Mouse (Mus musculus) left cerebral cortex, adult 2 months (tissue): ENCODE measurements around the gene Arhgap31. TPM values are rescaled to one million over a fixed set of nuclear protein-coding genes. Genes with fewer than 3 reads are reported as not detected.

Experiments
- DNase-seq, 2 experiments: peaks; one replicate each; pipeline ENCODE4 v3.0.0; 2021 to 2022; ENCODE audit warnings: low spot score in 2 of 2, mixed read lengths in 1 of 2; ENCODE audit errors: extremely low spot score in 1 of 2
- H3K27ac ChIP-seq: fragments of 200-600 bp; 2 replicates; pipeline ENCODE4 v1.8.1; 2022
- H3K4me3 ChIP-seq: fragments of 200-600 bp; 2 replicates; pipeline ENCODE4 v1.8.1; 2022
- CTCF ChIP-seq: fragments of 200-600 bp; IDR thresholded peaks from 2 replicates; pipeline ENCODE4 v1.8.1; 2022; ENCODE audit warnings: antibody characterized with exemption, mild to moderate bottlenecking, moderate library complexity
- intact Hi-C: fragments of 180-260 bp; cut with DNase I; formaldehyde crosslinking; loops from one replicate; pipeline ENCODE4 v1.15.1; 2025
- long read RNA-seq, 2 experiments: library from polyadenylated mRNA; stranded (forward); transcript quantifications; one replicate each; pipeline ENCODE4 v2.0.0; 2021; ENCODE audit warnings: borderline mapping rate in 2 of 2
- total RNA-seq, 2 experiments: library from RNA; stranded (reverse); gene quantifications; 2 replicates each; pipeline ENCODE4 v1.2.3; 2021

Arhgap31 gene
- 10 to 100 TPM; 19.1 to 20.6 TPM for total RNA-seq
- long read RNA-seq, experiment 1, full-length matches to known transcripts, result 15 of 24 reads
- long read RNA-seq, experiment 1, partial matches to known transcripts, result 9 of 24 reads
- long read RNA-seq, experiment 1, other reads (novel, unspliced or antisense), result 0 of 24 reads
- long read RNA-seq, experiment 2, full-length matches to known transcripts, result 15 of 27 reads
- long read RNA-seq, experiment 2, partial matches to known transcripts, result 3 of 27 reads
- long read RNA-seq, experiment 2, other reads (novel, unspliced or antisense), result 9 of 27 reads

- peak; percentile 66 to 67 for DNase-seq
- H3K4me3 ChIP-seq, result peak within 1 kb of the TSS; percentile 83
- intact Hi-C loops, result no loop called here
- peak within 1 kb of the TSS; percentile 86 for H3K27ac ChIP-seq
- no peak for TF ChIP-seq CTCF
Measured at GRCm38 (mm10) chr16:38712581-38713403, at the start of gene Arhgap31. Gene Arhgap31 (minus strand): TSS chr16:38713274.

GRCm38 (mm10) chr16:38762401-38762800 lies 49.3 kb upstream of the Arhgap31 start:
- DNase-seq, result no peak
- no peak overlapping the region for H3K27ac ChIP-seq
- intact Hi-C loops, result no loop called here
- no peak for TF ChIP-seq CTCF
- H3K4me3 ChIP-seq, result no peak overlapping the region

GRCm38 (mm10) chr16:38761972-38762371 lies 48.9 kb upstream of the Arhgap31 start:
- no peak overlapping the region for H3K4me3 ChIP-seq
- TF ChIP-seq CTCF, result no peak
- intact Hi-C loops, result no loop called here

DNA sequence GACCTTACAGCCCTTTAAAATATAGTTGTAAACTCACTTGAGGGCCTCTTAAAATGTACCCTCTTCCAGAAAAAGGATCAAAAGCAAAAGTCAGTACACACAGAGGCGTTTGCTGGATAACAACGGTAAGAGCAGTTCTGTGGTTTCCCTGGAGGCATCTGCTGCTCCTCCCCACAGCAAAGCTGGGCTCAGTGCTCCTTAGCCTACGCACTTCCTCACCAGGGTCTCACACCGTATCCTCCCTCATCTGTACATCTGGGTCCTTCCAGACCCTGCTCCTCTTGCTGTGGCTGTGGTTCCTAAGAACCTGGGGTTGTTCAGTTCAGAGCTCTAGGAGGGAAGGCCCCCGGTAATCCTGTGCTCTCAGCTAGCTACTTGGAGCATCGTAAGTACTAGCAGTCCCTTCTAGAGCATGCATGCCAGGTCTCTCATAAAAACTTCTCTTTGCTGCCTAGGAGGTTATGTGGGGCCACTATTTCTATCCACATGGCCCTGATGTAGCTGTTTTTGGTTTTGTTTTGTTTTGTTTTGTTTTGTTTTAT lies 47.8 kb upstream of the Arhgap31 start:
- H3K4me3 ChIP-seq, result no peak overlapping the region
- intact Hi-C loops, result no loop called here
- H3K27ac ChIP-seq, result no peak overlapping the region
- TF ChIP-seq CTCF, result no peak
- no peak for DNase-seq

More at GRCm38 (mm10) chr16:38761972-38762371, 48.9 kb upstream of the Arhgap31 start:
- no peak overlapping the region for H3K27ac ChIP-seq
- no peak for DNase-seq

DNA sequence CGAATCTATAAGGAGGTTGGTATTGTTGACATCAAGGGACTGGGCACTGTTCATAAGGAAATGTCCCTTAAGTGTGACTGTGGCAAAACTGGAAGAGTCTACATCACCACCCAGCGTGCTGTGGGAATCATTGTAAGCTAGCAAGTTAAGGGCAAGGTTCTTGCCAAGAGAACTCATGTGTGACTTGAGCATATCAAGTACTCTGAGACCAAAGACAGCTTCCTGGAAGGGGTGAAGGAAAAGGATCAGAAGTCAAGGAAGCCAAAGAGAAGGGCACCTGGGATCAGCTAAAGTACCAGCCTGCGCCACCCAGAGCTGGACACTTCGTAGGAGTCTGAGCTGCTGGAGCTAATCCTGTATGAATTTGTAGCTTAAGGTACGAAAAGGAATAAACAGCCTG lies 47.2 kb upstream of the Arhgap31 start:
- DNase-seq, result no peak
- intact Hi-C loops, result no loop called here
- no peak overlapping the region for H3K4me3 ChIP-seq
- no peak overlapping the region for H3K27ac ChIP-seq
- TF ChIP-seq CTCF, result no peak

GRCm38 (mm10) chr16:38758104-38758861 lies 45.2 kb upstream of the Arhgap31 start:
- TF ChIP-seq CTCF, result peak; percentile 6
- no peak overlapping the region for H3K27ac ChIP-seq
- no peak for DNase-seq
- no peak overlapping the region for H3K4me3 ChIP-seq
- intact Hi-C loops, result no loop called here

DNA sequence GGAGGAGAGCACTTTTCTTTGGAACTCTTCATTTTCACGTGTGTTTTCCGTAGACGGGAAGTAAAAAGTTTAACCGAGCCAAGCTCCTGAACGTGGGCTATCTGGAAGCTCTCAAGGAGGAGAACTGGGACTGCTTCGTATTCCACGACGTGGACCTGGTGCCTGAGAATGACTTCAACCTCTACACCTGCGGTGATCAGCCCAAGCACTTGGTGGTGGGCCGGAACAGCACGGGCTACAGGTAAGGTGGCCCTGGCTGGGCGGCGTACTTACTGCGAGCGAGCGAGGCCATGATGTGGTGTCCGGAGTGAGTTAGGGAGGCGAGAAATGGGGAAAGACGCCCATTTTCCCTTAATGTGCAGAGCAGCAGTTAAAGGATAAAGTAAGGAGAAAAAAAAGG lies 44.6 kb upstream of the Arhgap31 start:
- no peak for TF ChIP-seq CTCF
- intact Hi-C loops, result no loop called here
- Histone ChIP-seq H3K4me3 (no peak overlapping the region), H3K27ac (no peak overlapping the region)
- no peak for DNase-seq

- TF ChIP-seq CTCF, result no peak
- Histone ChIP-seq H3K4me3 (no peak overlapping the region), H3K27ac (no peak overlapping the region)
- intact Hi-C loops, result no loop called here
- DNase-seq, result no peak
Measured at GRCm38 (mm10) chr16:38756572-38756971, 43.5 kb upstream of the Arhgap31 start.

DNA sequence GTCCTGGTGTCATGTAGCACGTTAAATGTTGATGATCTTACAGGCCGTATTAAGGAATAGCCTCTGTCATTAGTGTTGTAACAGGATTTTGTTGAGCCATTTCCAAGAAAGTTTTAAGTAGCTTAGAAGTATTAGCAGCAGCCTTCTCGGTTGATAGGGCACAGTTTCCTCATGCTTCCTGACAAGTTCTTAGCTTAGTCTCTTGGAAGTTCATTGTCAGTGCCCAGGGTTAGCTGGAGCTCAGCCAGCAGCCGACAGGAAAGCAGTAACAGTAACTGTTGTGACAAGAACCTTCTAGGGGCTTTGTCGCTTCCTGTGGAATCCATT lies 43.1 kb upstream of the Arhgap31 start:
- no peak overlapping the region for H3K27ac ChIP-seq
- intact Hi-C loops, result no loop called here
- TF ChIP-seq CTCF, result no peak
- DNase-seq, result no peak
- no peak overlapping the region for H3K4me3 ChIP-seq

DNA sequence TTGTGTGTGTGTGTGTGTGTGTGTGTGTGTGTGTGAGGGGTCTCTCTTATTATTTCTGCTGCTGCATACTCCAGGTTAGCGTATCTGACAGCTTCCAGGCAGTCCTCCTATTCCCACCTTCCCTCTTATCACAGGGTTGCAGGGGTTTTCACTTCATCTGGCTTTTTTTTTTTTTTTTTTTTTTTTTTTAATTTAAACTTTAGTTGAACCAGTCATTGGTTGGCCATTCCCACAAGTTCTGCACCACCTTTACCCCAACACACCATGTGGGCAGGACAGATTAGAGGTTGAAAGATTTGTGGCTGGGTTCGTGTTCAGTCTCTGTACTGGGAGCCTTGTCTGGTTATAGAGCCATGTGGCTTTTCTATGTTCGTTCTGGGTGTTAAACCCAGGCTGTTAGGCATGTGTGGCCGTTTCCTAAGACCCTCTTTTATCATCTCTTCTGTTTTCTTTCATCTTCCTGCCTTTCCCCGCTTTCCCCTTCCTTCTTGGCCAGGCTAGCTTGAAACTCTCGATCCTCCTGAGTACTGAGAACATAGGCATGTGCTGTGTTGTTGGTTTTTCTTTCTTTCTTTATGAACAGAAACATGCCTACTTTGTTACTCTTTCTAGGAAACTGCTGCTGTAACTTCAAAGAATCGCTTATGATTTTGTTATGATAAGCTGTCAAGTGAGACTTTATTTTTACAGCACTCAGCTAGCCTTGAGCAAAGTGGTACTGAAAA lies 42.5 kb upstream of the Arhgap31 start:
- DNase-seq, result no peak
- no peak for TF ChIP-seq CTCF
- H3K27ac ChIP-seq, result no peak overlapping the region
- intact Hi-C loops, result no loop called here
- H3K4me3 ChIP-seq, result no peak overlapping the region

- DNase-seq, result no peak
- Histone ChIP-seq H3K4me3 (no peak overlapping the region), H3K27ac (no peak overlapping the region)
- TF ChIP-seq CTCF, result no peak
- intact Hi-C loops, result no loop called here
Measured at GRCm38 (mm10) chr16:38753631-38754030, 40.6 kb upstream of the Arhgap31 start.
